Mouse (Mus musculus): ENCODE results near the gene Iqcm. TPM values are rescaled to one million over a fixed set of nuclear protein-coding genes. Genes with fewer than 3 reads are reported as not detected.
"Not testable (repeated sequence)": the region's sequence is repeated elsewhere in the genome, so short reads cannot be mapped to it uniquely, and the experiment has no call there.

Gene Iqcm
- total RNA-seq (2014; fragmentation: Nextera tagmentation) = not detected in 2 replicates
- total RNA-seq (2017) = not detected in 2 replicates

DNA sequence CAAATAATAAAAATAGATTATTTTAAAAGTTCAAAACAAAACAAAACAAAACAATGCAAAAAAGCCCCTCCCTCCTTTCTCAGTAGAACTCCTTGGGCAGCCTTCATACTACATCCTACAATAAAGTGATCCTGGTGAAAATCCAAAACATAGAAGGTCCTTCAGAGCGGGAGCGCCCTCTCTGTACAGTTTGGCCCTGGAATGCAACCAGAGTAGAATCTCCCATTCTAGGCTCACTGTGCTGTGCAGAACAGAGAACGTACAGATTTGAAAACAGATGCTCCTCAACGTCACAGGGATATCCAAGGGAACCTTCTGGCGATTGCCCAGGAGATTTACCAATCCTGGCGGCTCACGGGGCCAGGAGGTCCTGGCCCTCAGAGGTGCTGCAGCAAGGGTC lies at the start of gene Iqcm:
TSS of gene Iqcm (plus strand) at position 301 of the 400 bp plus-strand sequence.
- no peak for ATAC-seq (replicated peaks; ENCODE audit: poor library complexity, severe bottlenecking)

GRCm38 (mm10) chr8:75406489-75406888 lies 42.0 kb upstream of the Iqcm start, which contains the start of gene Gm10358:
Gene Gm10358 (minus strand): TSS chr8:75406589.
- no peak for ATAC-seq (replicated peaks; ENCODE audit: poor library complexity, severe bottlenecking)

DNA sequence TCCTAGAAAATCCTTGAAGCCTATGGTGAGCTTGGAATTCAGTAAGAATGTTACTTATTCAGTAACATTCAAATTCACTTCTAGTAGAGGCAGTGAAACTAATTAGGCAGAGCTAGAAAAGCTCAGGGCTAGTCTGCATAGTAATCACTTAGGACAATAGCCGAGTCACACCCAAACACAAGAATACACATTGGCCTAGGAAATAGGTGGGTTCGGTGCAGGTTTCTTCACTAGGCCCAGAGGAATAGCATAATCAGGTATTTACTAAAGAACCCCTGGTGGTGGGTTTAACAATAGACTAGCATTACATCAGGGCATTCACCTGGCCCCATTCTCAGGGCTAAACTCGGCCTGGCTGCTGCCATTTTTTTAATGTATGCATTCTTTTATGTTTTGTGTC lies 32.8 kb upstream of the Iqcm start:
- not testable (repeated sequence) for ATAC-seq (replicated peaks; ENCODE audit: poor library complexity, severe bottlenecking)

GRCm38 (mm10) chr8:75476756-75477155 lies 28.3 kb downstream of the Iqcm start:
- no peak for ATAC-seq (replicated peaks; ENCODE audit: poor library complexity, severe bottlenecking)

GRCm38 (mm10) chr8:75489035-75489678 lies 40.7 kb downstream of the Iqcm start:
- ATAC-seq (replicated peaks; ENCODE audit: poor library complexity, severe bottlenecking) = no peak

DNA sequence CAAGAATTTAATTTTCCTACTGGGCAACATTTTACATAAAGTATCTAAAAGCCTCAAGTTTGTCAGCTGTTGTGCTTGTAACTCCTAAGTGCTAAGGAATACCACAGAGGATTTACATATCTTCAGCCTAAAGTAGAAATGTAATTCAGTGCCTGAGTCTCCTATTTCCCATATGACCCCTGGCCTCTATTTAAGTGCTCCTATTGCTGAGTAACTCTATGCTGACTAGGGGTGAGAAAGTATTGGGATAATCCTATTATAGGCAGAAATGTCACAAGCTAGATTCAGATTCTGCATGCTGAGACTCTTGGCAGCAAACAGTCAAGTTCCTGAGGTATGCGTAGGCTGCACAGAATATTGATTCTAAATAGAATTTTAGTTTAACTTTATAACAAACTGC lies 60.8 kb downstream of the Iqcm start:
- ATAC-seq (replicated peaks; ENCODE audit: poor library complexity, severe bottlenecking) = no peak

DNA sequence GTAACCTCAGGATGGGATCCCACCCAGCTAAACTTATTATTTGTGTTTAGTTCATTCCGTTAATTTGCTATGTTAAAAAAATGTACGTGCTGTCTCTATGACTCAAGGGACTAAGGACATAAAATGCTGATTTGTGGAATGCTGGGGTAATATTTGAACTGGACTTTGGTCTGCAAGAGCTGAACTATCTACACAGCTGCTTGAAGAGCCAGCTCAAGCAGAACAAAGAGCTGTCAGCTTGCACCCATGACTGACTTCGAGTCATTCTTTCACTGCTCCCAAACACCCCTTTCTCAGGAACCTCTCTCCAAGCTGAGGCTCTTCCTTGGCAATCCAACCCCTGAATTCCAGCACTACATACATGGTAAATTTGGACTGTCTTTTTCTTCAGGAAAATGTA lies 65.3 kb downstream of the Iqcm start:
- no peak for ATAC-seq (replicated peaks; ENCODE audit: poor library complexity, severe bottlenecking)

DNA sequence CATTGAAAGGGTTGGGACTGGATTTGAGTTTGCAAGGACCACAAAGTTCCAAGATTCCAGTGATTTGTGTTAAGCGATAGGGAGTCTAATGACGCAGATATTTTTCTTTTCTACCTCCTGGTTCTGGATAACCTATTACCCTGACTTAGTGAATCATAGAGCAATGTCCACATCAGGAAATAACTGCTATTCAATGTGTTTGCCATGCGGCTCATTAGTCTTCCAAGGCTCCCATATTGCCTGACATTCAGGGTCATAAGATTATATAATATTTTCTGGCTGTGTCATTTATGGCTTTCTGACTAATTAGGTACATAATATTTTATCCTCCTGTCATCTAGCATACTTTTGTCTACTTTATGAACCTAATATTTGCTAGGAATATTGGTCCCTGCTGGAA lies 100.8 kb downstream of the Iqcm start:
- no peak for ATAC-seq (replicated peaks; ENCODE audit: poor library complexity, severe bottlenecking)

- no peak for ATAC-seq (replicated peaks; ENCODE audit: poor library complexity, severe bottlenecking)
Measured at GRCm38 (mm10) chr8:75596281-75596680, 147.8 kb downstream of the Iqcm start.

GRCm38 (mm10) chr8:75642958-75643357 lies 194.5 kb downstream of the Iqcm start:
- no peak for ATAC-seq (replicated peaks; ENCODE audit: poor library complexity, severe bottlenecking)

DNA sequence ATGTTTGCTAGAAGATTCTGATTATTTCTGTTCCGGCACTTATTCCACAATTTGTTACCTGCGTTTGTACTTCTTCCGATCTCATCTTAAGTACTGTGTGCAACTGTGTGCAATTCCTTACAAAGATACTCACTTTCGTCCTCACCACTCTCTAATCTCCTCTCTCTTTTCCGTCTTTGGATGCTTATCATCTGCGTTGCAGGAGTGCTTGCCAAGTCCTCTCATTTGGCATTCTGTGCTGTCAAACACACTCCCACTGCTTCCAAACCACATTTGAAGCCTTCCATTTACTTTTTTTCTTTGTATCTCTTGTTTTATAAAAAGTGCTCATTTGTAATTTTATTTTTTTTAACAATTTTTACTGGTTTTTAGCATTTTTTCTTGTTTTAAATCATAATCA lies 210.8 kb downstream of the Iqcm start:
- ATAC-seq (replicated peaks; ENCODE audit: poor library complexity, severe bottlenecking) = no peak

DNA sequence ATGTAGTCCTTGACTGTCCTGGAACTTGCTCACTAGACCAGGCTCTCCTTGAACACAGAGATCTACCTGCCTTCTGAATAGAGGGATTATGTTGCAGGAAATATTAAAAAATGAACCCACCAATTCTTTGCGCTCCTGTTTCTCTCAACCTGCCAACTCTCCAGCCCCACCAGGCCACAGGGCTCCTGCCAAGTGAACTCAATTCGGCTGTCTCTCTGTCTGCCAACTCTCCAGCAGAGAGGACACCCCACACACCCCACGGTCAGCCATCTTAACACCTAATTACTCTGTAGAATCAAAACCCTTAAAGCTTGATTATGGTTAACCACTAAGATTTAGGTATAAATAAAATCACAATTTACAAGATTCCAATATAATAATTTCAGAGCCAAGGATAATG lies 298.1 kb downstream of the Iqcm start:
- ATAC-seq (replicated peaks; ENCODE audit: poor library complexity, severe bottlenecking) = no peak

DNA sequence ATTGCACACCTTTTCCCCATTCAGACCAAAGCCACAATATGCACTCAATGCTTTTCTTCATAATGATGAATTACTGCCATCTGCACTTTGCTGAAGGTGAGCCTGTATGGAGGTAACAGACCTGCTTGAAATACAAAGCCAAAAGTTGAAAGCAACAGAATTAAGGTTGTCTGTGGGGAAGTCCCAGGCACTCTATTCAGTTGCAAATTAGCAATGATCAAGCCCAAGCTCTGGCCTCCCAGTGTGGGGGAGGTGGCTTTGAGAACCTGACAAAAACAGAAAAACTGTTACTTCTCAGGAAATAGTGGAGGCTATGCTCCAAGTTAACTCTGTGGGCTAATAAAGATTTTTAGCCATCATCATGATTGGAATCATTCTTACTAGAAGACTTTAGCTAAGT lies 307.1 kb downstream of the Iqcm start:
- no peak for ATAC-seq (replicated peaks; ENCODE audit: poor library complexity, severe bottlenecking)

DNA sequence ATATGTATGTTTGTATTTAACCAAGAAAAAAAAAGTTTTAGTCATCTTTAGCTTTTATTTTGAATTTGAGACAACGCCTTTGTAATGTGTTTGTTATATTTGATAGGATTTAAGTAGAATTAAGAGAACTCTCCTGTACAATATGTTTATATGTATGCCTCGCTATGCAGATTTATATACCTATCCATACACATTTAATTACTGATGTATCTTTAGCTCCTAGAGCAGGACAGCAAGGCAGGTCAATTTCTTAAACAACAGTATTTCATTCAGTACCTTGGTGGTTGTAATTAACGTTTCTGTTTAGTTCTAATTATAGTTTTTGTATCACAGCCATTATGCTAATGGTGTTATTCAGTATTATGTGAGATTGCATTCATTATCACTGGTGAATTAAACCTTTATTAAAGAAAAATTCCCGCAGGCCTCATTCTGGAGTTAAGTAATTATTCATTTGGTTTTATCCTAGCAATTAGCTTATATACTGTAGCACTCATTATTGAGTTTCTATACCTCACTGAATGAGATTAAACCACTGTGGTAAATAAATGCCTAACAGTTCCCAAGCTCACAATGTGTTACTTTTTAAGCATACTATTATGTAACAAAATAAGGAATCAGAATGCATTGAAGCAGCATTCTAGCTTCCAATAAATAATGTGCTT lies 380.1 kb downstream of the Iqcm start:
- ATAC-seq (replicated peaks; ENCODE audit: poor library complexity, severe bottlenecking) = no peak

- ATAC-seq (replicated peaks; ENCODE audit: poor library complexity, severe bottlenecking) = no peak
Measured at GRCm38 (mm10) chr8:75835245-75835644, 386.8 kb downstream of the Iqcm start.

DNA sequence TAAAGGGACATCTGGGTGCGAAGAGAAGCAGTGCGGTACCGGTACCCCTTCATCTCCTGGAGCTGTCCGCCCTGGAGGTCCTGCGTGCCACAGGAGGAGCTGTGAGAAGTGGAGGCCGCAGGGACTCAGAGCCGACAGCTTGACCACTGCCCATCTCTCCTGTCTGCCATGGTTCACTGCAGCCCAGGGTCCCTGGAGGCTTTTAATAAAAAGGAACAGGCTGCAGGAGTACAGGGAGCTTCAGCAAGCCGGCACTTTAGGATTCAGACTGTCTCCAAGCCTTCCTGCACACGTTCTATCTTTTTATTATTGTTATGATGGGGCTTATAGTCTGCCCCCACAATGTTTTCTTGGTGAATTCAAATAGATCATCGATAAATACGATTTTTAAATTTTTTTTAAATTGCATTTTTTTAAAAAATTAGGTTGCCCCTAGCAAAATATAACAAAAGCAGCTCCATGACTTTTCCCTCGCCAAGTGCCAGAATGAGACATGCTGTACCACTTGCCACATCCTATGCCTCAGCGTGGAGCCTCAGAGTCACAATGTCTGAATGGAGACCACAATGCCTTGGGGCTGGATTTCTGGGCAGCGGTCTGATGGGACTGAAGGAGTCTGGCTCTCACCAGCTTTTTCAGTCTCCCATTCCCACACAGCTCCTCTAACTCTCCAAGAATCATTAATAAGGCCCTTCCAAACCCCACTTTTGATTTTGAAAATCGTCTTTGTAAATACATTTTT lies 469.3 kb downstream of the Iqcm start:
- ATAC-seq (replicated peaks; ENCODE audit: poor library complexity, severe bottlenecking) = no peak

DNA sequence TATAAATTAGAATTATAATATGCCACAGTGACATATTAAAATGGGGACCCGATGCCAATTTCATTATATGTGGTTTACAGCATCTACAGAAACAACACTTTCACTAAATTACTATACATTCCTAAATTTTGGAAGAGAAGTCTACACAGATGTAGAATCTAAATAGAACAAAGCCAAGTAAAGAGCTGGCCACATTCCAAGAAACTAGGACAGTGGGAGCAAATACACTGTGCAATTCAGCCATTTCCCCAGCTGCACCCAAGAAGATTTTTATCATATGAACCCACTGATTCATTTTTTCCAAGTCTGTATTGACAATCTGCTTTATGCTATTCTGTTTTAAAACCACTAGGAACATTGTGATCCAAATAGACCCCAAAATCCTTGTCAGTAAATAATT lies 500.7 kb downstream of the Iqcm start:
- ATAC-seq (replicated peaks; ENCODE audit: poor library complexity, severe bottlenecking) = no peak

DNA sequence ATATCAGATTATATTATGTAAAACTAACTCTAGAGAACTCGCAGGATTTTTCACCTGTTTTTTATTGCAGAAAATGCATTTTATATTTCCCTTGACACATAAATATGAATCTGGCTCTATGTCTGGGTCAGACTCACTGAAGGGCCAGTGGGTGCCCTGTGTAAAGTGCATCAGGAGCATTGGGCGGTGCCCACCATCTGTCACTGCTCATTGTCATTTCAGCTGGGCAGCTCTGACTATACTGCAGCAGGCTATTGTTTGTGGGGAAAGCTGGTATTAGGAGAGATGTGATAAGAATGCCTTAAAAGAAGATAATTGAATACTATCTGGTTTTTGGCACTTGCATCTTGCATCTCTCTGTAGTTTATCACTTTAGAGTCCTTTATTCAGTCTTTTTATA lies 507.5 kb downstream of the Iqcm start:
- ATAC-seq (replicated peaks; ENCODE audit: poor library complexity, severe bottlenecking) = no peak

DNA sequence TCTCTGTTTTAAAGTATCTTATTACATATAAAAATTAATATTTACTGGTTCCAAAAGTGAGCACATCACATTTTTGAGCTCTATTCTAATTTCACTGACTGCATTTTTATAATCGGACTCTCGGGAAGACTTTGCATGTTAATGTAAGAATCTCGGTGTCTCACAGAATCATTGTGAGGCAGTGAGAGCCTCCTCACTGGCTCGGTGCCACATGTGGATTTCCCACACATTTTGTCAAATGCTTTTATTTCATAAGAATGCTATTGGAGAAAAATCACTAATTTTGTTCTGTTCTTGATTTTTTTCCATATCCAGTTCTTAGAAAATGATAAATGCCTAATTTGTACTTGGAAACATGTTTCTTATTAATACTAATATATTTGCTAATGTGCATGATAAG lies 570.0 kb downstream of the Iqcm start:
- no peak for ATAC-seq (replicated peaks; ENCODE audit: poor library complexity, severe bottlenecking)

Data from granulocyte monocyte progenitor cell, adult 5-6 weeks (primary cell).